Mouse (Mus musculus): ENCODE results near the gene Six2.
A peak's percentile ranks its signal among the peaks of the same experiment; 100 is the strongest.

Gene Six2

DNA sequence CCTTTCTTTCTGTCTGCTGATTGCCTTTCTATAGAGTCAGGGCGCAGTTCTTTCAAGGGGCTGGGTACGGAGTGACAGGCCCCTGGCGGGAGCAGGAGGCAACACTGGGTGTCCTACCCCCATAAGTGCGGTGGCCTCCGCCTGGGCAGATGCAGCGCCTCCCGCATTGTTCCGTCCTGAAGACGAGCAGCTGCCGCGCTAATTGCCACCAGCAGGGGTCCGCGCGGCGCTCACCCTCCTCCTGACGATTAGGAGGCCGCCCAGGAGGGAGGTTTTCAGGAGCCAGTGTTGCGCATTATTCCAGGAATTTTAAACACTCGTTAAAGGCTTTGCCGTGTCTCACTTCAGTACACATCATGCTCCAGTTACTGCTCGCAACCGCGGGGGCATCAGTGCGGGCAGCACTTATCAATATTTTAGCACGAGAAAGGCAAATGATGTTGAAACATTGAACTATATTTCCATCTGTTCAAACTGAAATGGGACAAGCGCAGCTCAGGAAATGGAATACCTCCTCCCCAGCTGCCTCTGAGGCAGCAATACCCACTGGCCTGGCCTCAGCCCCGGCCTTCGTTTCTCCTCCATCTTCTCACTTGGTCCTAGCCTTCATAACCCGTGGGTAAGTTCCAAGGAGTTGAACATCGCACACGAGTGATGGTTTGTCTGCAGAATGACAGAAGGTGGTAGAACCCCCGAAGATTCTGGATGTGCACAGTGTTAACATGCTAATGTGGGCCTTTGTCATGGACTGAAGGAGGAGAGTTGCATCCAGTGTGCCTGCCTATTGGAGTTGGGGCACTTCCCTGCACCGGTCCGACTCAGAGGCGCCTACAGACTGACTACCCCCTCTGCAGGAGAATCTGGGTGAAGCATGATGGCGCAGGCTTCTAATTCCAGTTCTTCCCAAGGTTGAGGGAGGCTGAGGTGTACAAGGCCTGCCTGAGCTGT is 42.1 kb downstream of the Six2 start:
- peak in 1 of 2 experiments; percentile 15 for DNase-seq

DNA sequence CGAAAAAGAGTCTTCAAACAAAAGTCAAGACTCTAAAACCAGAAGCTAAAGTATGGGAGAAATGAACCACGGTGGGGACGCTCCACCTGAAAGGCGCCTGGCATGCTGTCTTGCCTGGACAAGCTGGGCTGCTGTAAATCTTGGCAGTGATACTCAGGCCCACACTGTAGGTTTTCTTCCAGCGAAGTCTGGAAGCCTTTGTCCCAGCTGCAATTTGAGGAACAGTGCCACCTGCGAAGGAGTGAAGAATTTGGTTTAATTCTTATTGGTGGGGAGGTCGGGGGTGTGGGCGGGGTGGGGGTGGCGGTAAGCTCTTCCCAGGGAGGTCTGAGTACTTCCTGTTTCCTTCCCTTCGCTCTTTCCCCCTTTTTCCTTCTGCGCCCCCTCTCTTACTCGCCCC is 42.8 kb downstream of the Six2 start:
- no peak for DNase-seq

DNA sequence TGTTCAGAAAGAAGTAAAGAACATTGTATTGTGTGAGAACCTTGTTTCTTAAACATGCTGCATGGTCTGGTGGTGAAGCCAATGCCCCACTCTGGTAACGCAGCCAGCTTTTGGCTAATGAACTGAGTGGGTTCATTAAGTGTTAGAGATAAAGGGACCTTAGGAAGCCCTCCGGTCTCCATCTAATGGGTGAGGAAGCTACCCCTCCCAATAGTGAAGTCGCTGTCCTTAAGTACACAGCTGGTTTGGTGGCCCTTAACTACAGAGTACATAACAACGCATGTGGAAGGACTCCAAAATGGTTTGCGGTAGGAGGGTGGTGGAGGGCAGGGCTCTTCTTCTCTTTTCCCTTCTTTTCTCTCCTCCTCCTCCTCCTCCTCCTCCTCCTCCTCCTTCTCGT is 50.2 kb downstream of the Six2 start:
- DNase-seq = no peak

Measured in lung, adult 18-20 months (tissue).